Mouse (Mus musculus) urinary bladder, adult 2 months (tissue): ENCODE measurements around the gene Arcn1. TPM values are rescaled to one million over a fixed set of nuclear protein-coding genes. Genes with fewer than 3 reads are reported as not detected.
"Not testable (repeated sequence)": the region's sequence is repeated elsewhere in the genome, so short reads cannot be mapped to it uniquely, and the experiment has no call there.

Experiments
- DNase-seq: peaks from one replicate; pipeline ENCODE4 v3.0.0; 2022; ENCODE audit warnings: low spot score
- polyA plus RNA-seq: library from polyadenylated mRNA; depleted of rRNA; stranded (reverse); fragments of >200 nt; gene quantifications from 2 replicates; pipeline ENCODE4 v1.2.3, GENCODE M21; 2012; rRNA removed

Arcn1 gene
- 64.2 and 77.2 TPM in 2 replicates for polyA plus RNA-seq

DNA sequence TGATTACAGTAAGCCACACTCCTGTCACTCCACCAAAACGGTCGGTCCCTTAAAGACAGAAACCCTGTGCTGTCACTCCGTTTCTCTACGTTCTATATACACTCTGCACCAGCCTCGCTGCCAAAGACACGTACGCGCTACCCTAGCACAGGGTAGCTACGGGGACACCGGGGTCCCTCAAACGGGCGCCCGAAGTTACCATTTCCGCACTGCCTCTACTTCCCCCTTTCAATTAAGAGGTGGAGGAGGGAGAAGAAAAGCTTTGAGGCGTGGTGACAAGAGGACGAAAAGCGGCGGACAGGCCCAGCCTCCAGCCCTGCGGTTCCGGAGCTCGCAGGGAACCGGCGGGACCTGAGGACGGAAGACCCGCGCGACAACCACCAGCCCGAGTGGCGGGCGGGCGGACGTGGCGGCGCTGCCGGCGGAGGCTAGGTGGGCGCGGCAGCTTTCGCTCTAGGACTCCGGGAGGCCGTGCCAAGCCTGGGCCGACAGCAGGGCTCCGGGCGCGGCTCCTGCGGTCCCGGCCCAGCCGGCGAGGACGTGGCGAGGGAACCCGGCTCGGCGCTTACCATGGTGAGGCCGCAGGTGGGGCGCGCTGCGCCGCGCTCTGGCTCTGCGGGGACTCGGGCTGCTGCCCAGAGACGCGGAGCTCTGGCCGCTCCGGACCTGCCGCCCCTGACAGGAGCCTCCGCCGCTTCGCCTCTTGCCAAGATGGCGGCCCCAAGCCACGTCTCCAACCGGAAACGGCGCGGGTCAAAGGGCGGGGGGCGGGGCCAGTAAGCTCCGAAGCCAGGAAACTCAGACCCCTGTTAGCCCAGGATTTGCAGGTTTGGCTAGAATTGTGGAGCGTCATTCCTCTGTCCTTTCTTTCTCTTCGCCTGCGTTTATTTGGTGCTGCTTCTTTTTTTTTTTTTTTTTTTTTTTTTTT, at the start of gene Arcn1, which contains the start of gene Ift46:
Gene Arcn1 (minus strand): TSS at position 745 of the 928 bp plus-strand sequence.
Gene Ift46 (plus strand): TSS at position 808 of the 928 bp plus-strand sequence.
- peak; percentile 85 for DNase-seq

DNA sequence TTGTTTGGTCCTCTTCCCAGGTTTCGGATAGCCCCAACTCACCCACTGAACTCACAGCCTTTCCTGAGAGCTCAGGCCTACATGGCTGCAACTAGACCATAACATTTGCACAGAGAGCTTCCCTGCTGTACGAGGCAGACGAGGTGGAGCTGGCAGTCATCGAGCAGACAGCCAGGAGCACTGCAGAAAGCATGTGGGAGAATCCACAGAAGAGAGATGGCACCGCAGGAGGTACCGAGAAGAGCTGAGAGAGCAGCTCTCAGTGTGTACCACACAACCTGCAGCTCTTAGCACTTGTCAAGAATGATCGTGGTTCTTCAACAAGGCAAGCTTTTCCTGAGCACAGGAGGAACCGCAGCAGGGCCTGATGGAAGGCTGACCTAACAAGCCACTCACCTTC, 46.5 kb upstream of the Arcn1 start:
- DNase-seq = no peak

DNA sequence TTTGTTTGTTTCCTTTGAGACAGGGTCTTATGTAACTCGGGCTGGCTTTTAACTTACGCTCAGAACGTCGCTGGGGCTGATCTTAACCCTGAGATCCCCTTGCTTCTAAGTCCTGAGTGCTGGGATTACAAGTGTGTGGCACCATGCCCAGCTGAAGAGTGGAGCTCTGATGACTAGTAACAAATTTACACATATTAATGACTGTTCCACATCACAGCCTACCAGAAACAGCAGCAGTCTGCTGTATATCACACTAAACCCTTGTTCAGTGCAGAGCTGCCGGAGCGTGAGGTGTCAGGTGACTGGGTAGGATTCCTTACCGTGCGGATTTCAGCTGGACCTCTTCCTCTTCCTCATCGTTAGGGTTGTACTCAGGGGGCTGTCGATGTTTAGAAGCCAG, 42.7 kb upstream of the Arcn1 start:
- DNase-seq = no peak

DNA sequence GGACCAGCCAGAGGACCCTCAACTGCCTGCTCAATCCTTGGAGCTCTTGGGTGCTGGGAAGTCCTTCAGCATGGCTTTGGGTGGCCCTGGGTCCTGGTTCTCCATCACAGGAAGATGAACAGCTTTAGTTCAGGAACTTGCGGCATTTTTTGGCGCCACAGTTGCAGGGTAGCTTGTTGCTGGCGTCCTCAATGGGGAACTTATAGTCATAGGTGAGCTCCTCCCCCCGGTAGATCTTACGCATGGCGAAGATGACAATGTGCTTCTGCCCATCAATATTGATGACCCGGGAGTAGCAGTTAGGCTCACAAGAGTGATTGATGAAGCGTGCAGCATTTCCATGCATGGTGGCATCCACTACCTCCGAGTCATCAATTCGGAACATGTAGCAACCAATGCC, 40.1 kb upstream of the Arcn1 start:
- DNase-seq = no peak

DNA sequence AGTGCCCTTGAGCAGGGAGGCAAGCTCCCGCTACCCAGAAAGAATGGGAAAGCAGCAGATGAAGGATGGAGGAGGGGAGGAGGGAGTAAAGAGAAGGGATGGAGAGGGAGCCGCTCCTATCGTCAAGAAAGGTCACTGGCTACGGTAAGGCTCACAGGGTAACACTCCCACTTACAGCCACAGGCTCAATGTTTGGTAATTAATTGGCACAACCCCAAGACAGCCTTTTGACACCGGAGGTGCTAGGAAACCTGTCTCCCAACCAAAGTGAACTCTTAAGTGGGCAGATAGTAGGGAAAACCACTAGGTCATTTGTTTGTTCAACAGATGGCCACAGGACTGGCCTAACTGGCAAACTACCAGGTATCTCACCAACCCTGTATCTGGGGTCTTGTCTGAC, 39.5 kb upstream of the Arcn1 start:
- DNase-seq = no peak

DNA sequence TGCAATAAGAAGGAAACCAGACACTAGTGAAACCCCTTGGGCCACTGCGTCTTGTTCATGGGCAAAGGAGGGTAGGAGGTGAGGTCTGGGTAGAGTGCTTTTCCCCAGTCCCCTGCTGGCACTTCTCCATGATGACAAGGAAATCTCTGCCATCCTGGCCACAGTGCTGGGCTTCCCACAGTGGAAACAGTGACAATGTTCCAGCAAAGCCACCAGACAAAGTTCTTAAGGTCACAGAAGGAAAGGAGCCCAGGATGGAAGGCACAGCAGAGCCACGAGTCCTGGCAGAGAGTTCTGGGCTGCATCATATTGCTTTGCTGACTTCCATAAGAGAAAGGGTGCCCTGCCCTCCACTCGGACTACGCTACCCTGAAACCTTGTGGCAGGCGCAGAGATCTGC, 37.9 kb upstream of the Arcn1 start:
- no peak for DNase-seq

DNA sequence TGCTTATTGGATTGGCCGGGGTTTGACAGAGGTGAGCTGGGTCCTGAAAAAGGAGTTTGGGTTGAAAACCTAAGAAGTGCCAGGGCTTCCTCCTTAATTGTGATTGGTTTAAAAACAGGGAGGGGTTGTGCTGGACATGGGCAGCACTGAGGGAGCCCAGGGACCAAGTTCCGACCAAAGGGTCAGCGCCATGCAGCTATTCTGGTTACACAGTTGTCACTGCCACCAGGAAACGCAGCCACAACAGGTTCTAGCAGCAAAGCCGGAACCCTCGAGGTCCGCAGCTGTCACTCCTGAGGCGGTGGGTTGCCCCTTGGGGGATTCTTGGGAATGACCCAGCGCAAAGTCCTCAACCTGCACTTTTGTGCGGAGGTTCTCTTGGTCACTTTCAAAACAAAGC, 37.0 kb upstream of the Arcn1 start:
- no peak for DNase-seq

DNA sequence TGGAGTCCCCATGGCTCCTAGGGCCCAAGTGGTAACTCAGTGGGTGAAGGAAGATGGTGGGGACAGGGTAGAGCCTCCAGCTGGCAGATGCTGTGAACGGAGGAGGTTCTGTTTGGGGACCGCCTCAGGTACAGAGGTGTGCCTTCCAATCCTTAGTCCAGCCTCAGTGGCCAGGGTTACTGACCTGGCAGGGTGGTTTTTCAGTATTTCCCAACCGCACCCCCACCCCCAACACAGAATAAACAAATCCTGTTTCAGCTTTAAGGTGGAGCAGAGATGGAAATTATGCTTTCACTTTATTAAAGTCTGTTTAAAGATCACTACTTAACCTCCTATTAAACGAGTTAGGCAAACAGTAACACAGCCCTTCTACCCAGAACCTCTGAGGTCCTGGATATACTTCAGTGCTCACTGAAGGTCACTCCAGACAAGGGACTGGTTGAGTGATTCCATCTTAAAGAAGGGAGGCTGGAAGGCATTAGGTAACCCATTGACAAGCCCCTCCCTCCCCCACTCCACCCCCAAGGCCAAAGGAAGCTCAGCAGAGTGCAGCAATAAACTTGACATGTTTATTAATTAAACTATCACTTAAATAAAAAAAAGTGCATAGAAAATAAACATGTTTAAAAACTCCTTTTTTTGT, 35.3 kb upstream of the Arcn1 start, which contains the start of gene Ttc36:
Gene Ttc36 (minus strand): TSS at position 265 of the 643 bp plus-strand sequence.
- no peak for DNase-seq

DNA sequence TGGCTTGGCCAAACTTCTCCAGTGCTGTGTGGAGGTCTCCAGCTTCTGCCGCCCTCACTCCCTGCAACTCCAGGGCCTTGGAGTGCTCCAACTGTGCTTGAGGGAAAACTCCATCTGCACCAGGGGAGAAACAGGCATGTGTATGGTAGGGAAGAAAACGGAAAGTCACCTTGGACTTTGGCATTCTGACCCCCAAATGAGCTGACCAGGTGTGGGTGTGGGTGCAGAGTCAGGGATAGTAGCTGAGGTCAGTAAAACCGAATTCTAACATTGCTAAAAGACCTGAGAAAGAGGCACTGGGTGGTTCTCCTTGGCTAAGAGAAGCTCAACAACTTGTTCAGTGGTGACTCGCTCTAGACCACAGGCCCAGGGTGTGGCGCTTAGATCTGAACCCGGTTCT, 34.0 kb upstream of the Arcn1 start:
- no peak for DNase-seq

DNA sequence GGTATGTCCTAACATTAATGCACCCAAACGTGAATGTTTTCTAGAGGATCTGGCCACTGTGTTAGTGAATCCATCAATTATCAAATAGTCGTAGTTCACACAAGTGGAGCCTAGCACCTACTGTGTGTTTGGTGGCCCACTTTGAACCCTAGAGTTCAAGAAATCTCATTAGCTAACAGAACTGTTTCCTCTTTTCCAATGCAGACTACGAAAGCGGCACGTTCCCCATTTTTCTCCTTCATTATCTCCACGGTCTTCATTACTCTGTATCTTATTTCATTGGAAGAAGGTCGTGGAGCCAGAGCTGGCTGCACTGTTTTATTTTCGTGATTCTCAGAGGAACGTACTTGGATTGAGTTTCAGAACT, 32.3 kb upstream of the Arcn1 start:
- no peak for DNase-seq

DNA sequence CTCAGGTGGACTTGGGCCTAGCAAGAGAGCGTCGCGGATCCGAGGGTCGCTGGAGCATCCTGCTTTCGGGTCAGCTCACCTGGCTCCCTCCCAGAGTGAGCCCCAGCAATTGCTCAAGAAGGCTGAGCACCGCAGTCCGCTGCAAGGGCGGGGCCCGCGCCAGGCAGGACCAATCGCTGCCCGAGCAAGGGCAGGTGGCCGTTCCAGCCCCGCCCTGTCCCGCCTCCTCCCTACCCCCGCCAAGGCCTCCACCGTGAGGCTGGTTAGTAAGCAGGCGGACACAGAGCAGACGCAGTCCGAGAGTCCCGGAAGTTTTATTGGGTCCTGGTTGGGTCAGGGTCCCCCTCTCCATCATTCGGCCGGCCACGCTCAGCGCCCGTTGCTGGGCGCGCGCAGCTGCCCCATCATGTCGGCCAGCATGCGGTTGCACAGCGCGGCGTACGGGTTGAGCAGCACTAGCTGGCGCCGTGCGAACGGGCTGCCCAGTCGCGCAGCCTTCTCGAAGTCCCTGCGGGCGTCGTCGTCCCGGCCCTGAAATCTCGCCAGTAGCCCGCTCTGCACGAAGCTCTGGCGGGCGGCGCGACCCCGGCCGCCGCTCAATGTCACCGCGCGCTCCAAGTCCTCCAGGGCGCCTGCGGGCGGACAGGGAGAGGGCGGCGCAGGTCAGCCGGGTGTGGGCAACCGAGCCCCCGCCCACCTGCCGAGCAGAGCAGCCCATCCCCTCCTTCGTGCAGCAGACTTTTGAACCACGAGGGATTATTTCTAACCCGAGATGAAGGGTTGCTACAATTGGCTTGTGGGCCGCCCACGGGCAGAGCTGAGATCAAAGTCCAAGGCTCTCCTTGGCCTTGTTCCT, 31.7 kb upstream of the Arcn1 start, which contains the start of gene Tmem25:
Gene Tmem25 (minus strand): TSS at position 206 of the 856 bp plus-strand sequence.
- DNase-seq = peak; percentile 78

DNA sequence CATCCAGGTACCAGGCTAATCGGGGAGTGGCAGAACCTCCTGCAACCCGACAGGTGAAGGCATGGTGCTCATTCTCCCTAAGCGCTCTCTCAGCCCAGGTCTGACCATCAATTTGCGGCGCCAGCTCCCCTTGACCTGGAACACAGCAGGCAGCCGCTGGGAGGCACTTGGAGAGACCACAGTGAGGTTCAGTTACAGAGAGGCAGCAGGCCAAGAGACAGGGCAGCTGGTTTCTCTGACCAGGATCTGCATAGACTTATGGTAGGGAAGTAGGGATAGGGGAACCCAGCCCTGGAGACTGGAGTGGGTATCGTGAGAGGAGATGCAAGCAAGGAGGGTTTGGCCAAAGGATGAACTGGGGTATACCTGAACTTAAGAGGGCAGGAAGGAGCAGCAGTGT, 30.7 kb upstream of the Arcn1 start:
- no peak for DNase-seq

DNA sequence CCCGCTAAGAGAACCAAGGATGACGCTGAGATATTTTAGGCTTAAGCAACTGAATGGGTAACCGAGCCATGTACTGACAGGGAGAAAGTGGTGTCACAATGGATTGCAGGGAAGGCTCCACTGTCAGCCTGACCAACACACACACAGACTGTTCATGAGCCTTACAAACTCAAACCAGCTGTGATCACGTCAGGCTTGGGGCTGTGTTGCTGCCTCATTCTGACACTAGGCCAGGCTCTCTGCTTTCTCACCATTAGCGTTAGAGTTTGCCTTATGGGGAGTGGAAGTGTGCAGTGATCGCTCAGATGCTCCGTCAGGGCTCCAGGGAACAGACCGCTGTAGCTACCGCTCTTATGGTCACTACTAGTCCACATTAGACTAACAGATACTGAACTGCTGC, 25.2 kb upstream of the Arcn1 start:
- no peak for DNase-seq

DNA sequence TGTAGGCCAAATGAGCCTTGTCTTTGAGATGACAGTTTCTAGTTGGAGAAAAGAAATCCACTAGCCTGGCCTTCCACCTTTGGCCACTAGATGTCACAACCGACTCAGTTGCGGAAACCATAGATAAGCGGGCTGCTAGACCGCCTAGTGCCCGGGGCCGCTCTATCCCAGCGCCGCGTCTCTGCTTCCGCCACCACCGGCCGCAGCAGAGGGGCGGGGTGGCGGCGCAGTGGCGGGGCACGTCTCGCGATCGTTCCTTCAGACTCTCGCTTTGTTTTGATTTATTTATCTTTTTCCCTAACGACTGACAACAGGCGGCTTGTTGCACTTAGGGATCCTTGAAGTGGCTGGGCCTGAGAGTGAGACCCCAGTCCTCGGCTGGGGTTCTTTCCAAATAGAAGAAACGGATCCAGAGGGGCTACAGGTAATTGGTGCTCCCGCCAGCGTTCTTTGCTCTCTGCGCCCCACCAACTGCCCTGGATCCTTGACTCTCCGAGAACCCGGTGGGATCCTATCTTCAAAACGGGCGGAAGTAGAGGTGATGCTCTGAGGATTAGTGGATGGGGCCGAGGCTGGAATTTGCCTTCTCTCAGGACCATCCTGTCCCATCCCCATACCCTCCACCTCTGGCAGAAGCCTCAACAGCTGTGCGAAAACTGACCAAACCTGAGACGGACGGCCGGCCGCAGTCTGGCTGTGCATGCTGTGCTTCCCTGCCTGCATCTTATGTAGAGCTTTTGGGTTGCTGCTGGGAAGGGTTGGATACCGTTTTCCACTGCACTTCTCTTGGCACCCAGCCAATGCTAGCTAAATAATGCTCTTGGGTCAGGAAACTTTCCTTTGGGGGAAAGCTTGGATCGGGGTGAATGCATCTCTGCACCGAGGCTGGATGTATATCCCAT, 5.4 kb upstream of the Arcn1 start:
- DNase-seq = peak; percentile 64

DNA sequence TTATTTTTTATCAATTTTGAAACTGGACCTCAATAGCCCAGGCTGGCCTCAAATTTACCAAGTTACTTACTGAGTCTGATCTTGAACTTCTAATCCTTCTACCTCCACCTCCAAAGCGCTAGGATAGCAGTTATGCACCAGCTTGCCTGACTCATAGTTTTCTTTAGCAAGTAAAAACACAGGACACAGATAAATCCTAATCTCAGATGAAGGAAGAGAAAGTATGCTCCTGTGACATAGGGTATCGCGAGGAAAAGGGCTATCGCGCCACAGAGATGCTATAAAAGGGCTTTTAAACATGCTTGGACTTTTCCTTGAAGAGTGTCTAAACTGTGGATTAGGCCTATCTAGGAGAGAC, 4.7 kb upstream of the Arcn1 start:
- no peak for DNase-seq

DNA sequence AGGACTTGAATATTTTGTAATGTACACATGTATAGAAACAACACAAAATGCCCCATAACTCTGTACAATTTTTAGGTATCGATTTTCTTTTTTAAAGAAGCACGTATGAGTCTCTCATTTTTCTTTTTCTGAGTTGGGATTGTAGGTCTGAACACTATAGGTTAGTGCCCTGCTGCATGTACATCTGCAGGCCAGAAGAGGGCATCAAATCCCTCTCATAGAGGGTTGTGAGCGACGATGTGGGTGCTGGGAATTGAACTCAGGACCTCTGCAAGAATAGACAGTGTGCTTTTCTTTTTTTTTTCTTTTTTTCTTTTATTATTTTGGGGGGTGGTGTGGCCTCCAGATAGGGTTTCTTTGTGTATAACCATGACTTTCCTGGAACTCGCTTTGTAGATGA, 3.7 kb upstream of the Arcn1 start:
- DNase-seq = no peak

DNA sequence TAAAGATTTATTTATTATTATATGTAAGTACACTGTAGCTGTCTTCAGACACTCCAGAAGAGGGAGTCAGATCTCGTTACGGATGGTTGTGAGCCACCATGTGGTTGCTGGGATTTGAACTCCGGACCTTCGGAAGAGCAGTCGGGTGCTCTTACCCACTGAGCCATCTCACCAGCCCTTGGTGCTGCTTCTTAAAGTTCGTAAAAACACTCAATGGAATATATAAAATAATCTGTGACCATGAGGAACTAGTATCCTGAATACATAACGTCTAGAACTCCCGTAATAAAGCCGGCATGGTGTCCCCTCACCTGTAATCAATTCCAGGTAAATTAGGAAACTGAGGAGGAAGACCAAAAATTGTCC, 367 bp upstream of the Arcn1 start:
- not testable (repeated sequence) for DNase-seq

DNA sequence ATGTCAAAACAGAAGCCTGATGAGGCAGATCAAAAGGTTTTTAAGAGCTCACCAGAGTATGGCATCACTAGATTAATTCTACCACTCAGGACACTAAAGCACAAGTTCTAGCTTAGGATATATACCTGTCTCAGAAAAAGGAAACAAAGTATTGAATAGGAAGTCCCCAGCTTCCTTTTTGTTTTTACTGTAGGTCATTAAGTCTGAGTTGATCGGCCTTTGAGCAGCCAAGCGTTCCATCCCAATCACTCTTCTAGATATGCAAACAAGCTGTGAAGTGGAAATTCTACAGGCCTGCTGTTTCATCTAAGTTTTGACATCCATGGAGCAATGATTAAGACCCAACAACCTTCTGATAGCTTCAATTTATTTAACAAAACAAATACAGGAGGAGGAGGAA, 6.8 kb downstream of the Arcn1 start:
- DNase-seq = no peak

DNA sequence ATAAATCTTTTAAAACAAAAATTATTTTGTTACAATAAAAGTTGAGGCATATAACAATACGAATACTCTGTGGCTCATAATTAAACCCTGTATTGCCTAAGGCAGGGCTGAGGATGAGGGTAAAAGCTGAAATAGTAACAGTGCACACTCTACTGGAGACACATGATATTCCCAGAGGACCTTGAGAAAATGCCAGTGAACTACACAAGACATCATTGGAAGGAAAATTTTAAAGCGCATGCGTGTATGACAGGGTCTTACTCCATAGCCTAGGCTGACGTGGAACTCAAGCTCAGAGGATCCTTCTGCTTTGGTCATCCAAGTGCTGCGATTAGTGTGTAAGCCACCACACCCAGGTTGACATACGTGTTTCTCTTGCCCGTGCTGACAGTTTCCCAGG, 19.2 kb downstream of the Arcn1 start:
- DNase-seq = no peak

DNA sequence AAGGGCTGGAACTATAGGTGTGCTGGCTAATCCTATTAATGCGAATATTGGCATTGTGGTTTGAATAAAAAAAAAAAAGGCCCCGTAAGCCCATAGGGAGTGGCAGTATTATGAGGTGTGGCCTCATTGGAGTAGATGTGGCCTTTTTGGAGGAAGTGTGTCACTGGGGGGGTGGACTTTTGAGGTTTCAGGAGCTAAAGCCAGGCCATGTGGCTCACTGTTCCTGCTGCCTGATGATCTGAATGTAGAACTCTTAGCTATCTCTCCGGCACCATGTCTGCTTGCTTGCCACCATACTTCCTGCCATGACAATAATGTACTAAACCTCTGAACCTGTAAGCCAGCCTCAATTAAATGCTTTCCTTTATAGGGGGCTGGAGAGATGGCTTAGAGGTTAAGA, 20.3 kb downstream of the Arcn1 start:
- no peak for DNase-seq

DNA sequence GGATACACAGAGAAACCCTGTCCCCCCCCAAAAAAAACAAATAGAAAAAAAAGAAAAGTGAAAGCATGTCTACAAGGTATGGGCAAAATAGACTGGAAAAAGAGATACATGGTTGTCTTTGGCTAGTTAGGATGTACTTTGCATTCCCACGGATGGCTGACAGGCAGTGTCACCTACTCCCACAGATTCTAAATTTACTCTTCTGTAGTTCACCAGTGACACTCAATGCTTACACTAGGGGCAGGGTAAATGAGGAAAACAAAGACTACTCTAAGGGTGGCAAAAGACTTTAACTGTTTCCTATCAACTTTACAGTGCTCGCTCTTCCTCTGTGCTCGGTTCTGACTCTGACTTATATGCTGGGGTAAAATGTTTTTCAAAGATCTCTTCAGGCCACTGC, 21.0 kb downstream of the Arcn1 start:
- DNase-seq = no peak
